Mouse (Mus musculus) limb, embryonic 14.5 days (tissue): Measurements from ENCODE around the gene Snapin. TPM values are rescaled to one million over a fixed set of nuclear protein-coding genes. Genes with fewer than 3 reads are reported as not detected.
A peak's percentile ranks its signal among the peaks of the same experiment; 100 is the strongest.

Experiments
- ATAC-seq: fragments of 200-750 bp; cut with Nextera tagmentation; 2 replicates; pipeline ENCODE4 v1.8.0; 2017; ENCODE audit warnings: low read depth, moderate number of reproducible peaks, moderate TSS enrichment; ENCODE audit not compliant: low FRiP score
- DNase-seq: peaks from one replicate; pipeline ENCODE4 v3.0.0-alpha.2; 2015; ENCODE audit warnings: low spot score
- H3K27ac ChIP-seq: fragments of 300-500 bp; sonication (generic); replicated peaks from 2 replicates; pipeline ENCODE4 v1.5.1; 2014; ENCODE audit warnings: low read depth, mild to moderate bottlenecking, low read length, moderate library complexity, mixed read lengths
- H3K27me3 ChIP-seq: fragments of 300-500 bp; sonication (generic); 2 replicates; pipeline ENCODE4 v1.6.1; 2014; ENCODE audit warnings: low read length, mixed read lengths; ENCODE audit not compliant: control insufficient read depth, insufficient read depth
- H3K36me3 ChIP-seq: fragments of 300-500 bp; sonication (generic); 2 replicates; pipeline ENCODE4 v1.6.1; 2014; ENCODE audit warnings: mild to moderate bottlenecking, low read length, moderate library complexity, mixed read lengths; ENCODE audit not compliant: control insufficient read depth, insufficient read depth
- H3K4me1 ChIP-seq: fragments of 300-500 bp; sonication (generic); 2 replicates; pipeline ENCODE4 v1.6.1; 2014; ENCODE audit warnings: antibody characterized with exemption, low read length, mixed read lengths; ENCODE audit not compliant: control insufficient read depth, insufficient read depth
- H3K4me2 ChIP-seq: fragments of 300-500 bp; sonication (generic); replicated peaks from 2 replicates; pipeline ENCODE4 v1.6.1; 2014; ENCODE audit warnings: low read depth, mild to moderate bottlenecking, low read length, moderate library complexity; ENCODE audit not compliant: severe bottlenecking
- H3K4me3 ChIP-seq: fragments of 300-500 bp; sonication (generic); replicated peaks from 2 replicates; pipeline ENCODE4 v1.5.1; 2014; ENCODE audit warnings: low read length
- H3K9ac ChIP-seq: fragments of 300-500 bp; sonication (generic); 2 replicates; pipeline ENCODE4 v1.6.1; 2014; ENCODE audit warnings: mild to moderate bottlenecking, low read depth, low read length, moderate library complexity; ENCODE audit not compliant: severe bottlenecking
- H3K9me3 ChIP-seq: fragments of 300-500 bp; sonication (generic); 2 replicates; pipeline ENCODE4 v1.6.1; 2016; ENCODE audit warnings: low read length; ENCODE audit not compliant: control insufficient read depth
- POLR2A ChIP-seq: fragments of 200-500 bp; IDR thresholded peaks from 2 replicates; pipeline ENCODE4 v1.8.0; 2012; ENCODE audit warnings: inconsistent platforms, mild to moderate bottlenecking, moderate library complexity, borderline replicate concordance; ENCODE audit not compliant: insufficient read depth, insufficient read length; ENCODE audit errors: extremely low read depth
- WGBS: fragments of 180-500 bp; shearing (Covaris S2); extraction: QIAGEN DNeasy Blood & Tissue Kit; methylation state at CpG from one replicate; pipeline ENCODE4 v1.1.7; 2014; 5-methylcytosine and 5-hydroxymethylcytosine counted together
- polyA plus RNA-seq, 2 experiments: library from polyadenylated mRNA; depleted of rRNA in 1 of 2; stranded (reverse) in 1 of 2; unstranded in 1 of 2; fragments of >200 nt; fragmentation: Nextera tagmentation in 1 of 2; extraction: Ambion mirVana in 1 of 2; gene quantifications; 2 replicates each; pipeline versions ENCODE4 v1.2.1 to v1.2.3; 2012 to 2014

Gene Snapin
- polyA plus RNA-seq, 2 experiments: 54.8 to 87.6 TPM

GRCm38 (mm10) chr3:90527291-90527873, 36.5 kb upstream of the Snapin start:
- TF ChIP-seq POLR2A: no peak
- Histone ChIP-seq H3K27ac (no peak overlapping the region), H3K4me1 (peaks cover 4% of the 10 kb centered on the region; the same call in 1 of the 2 replicates), H3K4me2 (no peak overlapping the region), H3K36me3 (no peaks in the 10 kb centered on the region), H3K9ac (no peak overlapping the region), H3K9me3 (0 out of 2 replicates have a peak, but pooled peaks cover 5% of the 10 kb centered on the region), H3K27me3 (no peaks in the 10 kb centered on the region), H3K4me3 (no peak overlapping the region)
- DNase-seq (no peak), ATAC-seq (no peak)
- 84% methylated on average over 7 of the region's 7 CpGs for WGBS

GRCm38 (mm10) chr3:90526580-90526979, 35.7 kb upstream of the Snapin start, which contains the start of gene S100a14:
Gene S100a14, plus strand, starts transcription at chr3:90526856.
- 43% methylated on average over 5 of the region's 5 CpGs for WGBS
- H3K4me2 ChIP-seq: no peak within 1 kb of the TSS
- 0 out of 2 replicates have a peak, but pooled peaks cover 5% of the 10 kb centered on the region for H3K9me3 ChIP-seq
- no peaks in the 10 kb centered on the region for H3K36me3 ChIP-seq
- peaks cover 4% of the 10 kb centered on the region; the same call in 1 of the 2 replicates for H3K4me1 ChIP-seq
- ATAC-seq (no peak), DNase-seq (no peak)
- H3K4me3 ChIP-seq: no peak within 1 kb of the TSS
- TF ChIP-seq POLR2A: no peak
- H3K27ac ChIP-seq: 0 out of 2 replicates have a peak within 1 kb of the TSS, but pooled peaks have one; percentile 6
- H3K27me3 ChIP-seq: no peaks in the 10 kb centered on the region
- H3K9ac ChIP-seq: no peak within 1 kb of the TSS

GRCm38 (mm10) chr3:90526076-90526475, 35.2 kb upstream of the Snapin start:
- H3K27me3 ChIP-seq: no peaks in the 10 kb centered on the region
- TF ChIP-seq POLR2A: no peak
- no peaks in the 10 kb centered on the region for H3K36me3 ChIP-seq
- ATAC-seq (no peak), DNase-seq (no peak)
- H3K4me2 ChIP-seq: no peak overlapping the region
- 0 out of 2 replicates have a peak overlapping the region, but pooled peaks have one; percentile 6 for H3K27ac ChIP-seq
- peaks cover 4% of the 10 kb centered on the region; the same call in 1 of the 2 replicates for H3K4me1 ChIP-seq
- H3K9ac ChIP-seq: no peak overlapping the region
- 69% methylated on average over 2 of the region's 2 CpGs for whole genome bisulfite sequencing
- H3K9me3 ChIP-seq: 0 out of 2 replicates have a peak, but pooled peaks cover 5% of the 10 kb centered on the region
- H3K4me3 ChIP-seq: no peak overlapping the region

GRCm38 (mm10) chr3:90525421-90525820, 34.6 kb upstream of the Snapin start:
- 58% methylated on average over 4 of the region's 4 CpGs for whole genome bisulfite sequencing
- Histone ChIP-seq H3K36me3 (no peaks in the 10 kb centered on the region), H3K4me3 (no peak overlapping the region), H3K9ac (no peak overlapping the region), H3K4me2 (no peak overlapping the region), H3K4me1 (peaks cover 4% of the 10 kb centered on the region; the same call in 1 of the 2 replicates), H3K27me3 (no peaks in the 10 kb centered on the region), H3K27ac (no peak overlapping the region), H3K9me3 (0 out of 2 replicates have a peak, but pooled peaks cover 5% of the 10 kb centered on the region)
- peak; percentile 72 for DNase-seq
- TF ChIP-seq POLR2A: no peak
- ATAC-seq: no peak

GRCm38 (mm10) chr3:90517711-90518110, 26.9 kb upstream of the Snapin start:
- no peak for DNase-seq
- Histone ChIP-seq H3K36me3 (no peaks in the 10 kb centered on the region), H3K27me3 (no peaks in the 10 kb centered on the region), H3K9ac (no peak overlapping the region), H3K4me1 (peaks cover 13% of the 10 kb centered on the region), H3K4me3 (no peak overlapping the region), H3K9me3 (no peaks in the 10 kb centered on the region), H3K27ac (no peak overlapping the region), H3K4me2 (no peak overlapping the region)
- ATAC-seq: no peak
- 76% methylated on average over 4 of the region's 4 CpGs for WGBS
- TF ChIP-seq POLR2A: no peak
